Mouse (Mus musculus) MEL (cell line): Measurements from ENCODE around the gene Krt23.

Experiments
- CTCF ChIP-seq, 3 experiments: IDR thresholded peaks in 2 of 3; conservative IDR thresholded peaks in 1 of 3; 2 replicates each; pipeline ENCODE4 v1.5.1; 2011 to 2012; ENCODE audit warnings: low read length in 3 of 3, low read depth in 2 of 3, mild to moderate bottlenecking in 2 of 3, improper control_type of control experiment in 1 of 3, inconsistent platforms in 1 of 3, mixed read lengths in 1 of 3, moderate library complexity in 1 of 3; ENCODE audit not compliant: control insufficient read depth in 1 of 3, insufficient read depth in 1 of 3, poor library complexity in 1 of 3, severe bottlenecking in 1 of 3
- EP300 ChIP-seq, 2 experiments: IDR thresholded peaks; 2 replicates each; pipeline ENCODE4 v1.6.1; 2011; ENCODE audit warnings: improper control_type of control experiment in 2 of 2, low read length in 2 of 2, low read depth in 1 of 2, mild to moderate bottlenecking in 1 of 2
- GATA1 ChIP-seq: IDR thresholded peaks from 2 replicates; pipeline ENCODE4 v1.6.1; 2011; ENCODE audit warnings: low read depth, low read length, improper control_type of control experiment
- KAT2A ChIP-seq: conservative IDR thresholded peaks from 2 replicates; pipeline ENCODE4 v1.6.1; 2012; ENCODE audit warnings: low read depth, low read length, improper control_type of control experiment, inconsistent platforms
- MAZ ChIP-seq: IDR thresholded peaks from 2 replicates; pipeline ENCODE4 v1.6.1; 2012; ENCODE audit warnings: low read depth, mild to moderate bottlenecking, inconsistent platforms, low read length, improper control_type of control experiment
- MYC ChIP-seq: IDR thresholded peaks from 2 replicates; pipeline ENCODE4 v1.6.1; 2011; ENCODE audit warnings: low read depth, mild to moderate bottlenecking, low read length, improper control_type of control experiment, moderate library complexity
- POLR2AphosphoS5 ChIP-seq: IDR thresholded peaks from 2 replicates; pipeline ENCODE4 v1.6.1; 2012; ENCODE audit warnings: low read depth, borderline replicate concordance, mild to moderate bottlenecking, inconsistent platforms, low read length, moderate library complexity, mixed read lengths
- RCOR1 ChIP-seq: IDR thresholded peaks from 2 replicates; pipeline ENCODE4 v1.6.1; 2012; ENCODE audit warnings: low read depth, mild to moderate bottlenecking, inconsistent platforms, low read length, improper control_type of control experiment
- TBP ChIP-seq: IDR thresholded peaks from 2 replicates; pipeline ENCODE4 v1.8.0; 2011; ENCODE audit warnings: low read depth, low read length, improper control_type of control experiment
- USF1 ChIP-seq: IDR thresholded peaks from 2 replicates; pipeline ENCODE4 v1.6.1; 2014; ENCODE audit warnings: low read depth, mild to moderate bottlenecking, inconsistent platforms, low read length, improper control_type of control experiment, moderate library complexity
- ZKSCAN1 ChIP-seq: IDR thresholded peaks from 2 replicates; pipeline ENCODE4 v1.6.1; 2012; ENCODE audit warnings: low read depth, mild to moderate bottlenecking, inconsistent platforms, low read length, improper control_type of control experiment, moderate library complexity
- ZNF384 ChIP-seq: IDR thresholded peaks from 2 replicates; pipeline ENCODE4 v1.6.1; 2012; ENCODE audit warnings: low read depth, mild to moderate bottlenecking, inconsistent platforms, low read length, improper control_type of control experiment

GRCm38 (mm10) chr11:99454759-99455158 lies 38.2 kb downstream of the Krt23 start:
- TF ChIP-seq ZKSCAN1, result no peak
- TF ChIP-seq ZNF384, result no peak
- TF ChIP-seq CTCF (IDR thresholded peaks at IDR 0.05 in 2 of 3, conservative IDR thresholded peaks at IDR 0.05 in 1 of 3; ENCODE audit: control insufficient read depth in 1 of 3, insufficient read depth in 1 of 3, low read depth in 2 of 3, low read length in 3 of 3, poor library complexity in 1 of 3, severe bottlenecking in 1 of 3), result no peak
- TF ChIP-seq KAT2A, result no peak
- TF ChIP-seq POLR2AphosphoS5, result no peak
- no peak for TF ChIP-seq EP300 (IDR thresholded peaks at IDR 0.05; ENCODE audit: low read depth in 1 of 2, low read length in 2 of 2)
- TF ChIP-seq GATA1, result no peak
- no peak for TF ChIP-seq RCOR1
- TF ChIP-seq USF1, result no peak
- TF ChIP-seq MAZ, result no peak
- TF ChIP-seq MYC, result no peak
- TF ChIP-seq TBP, result no peak
